In the genomic region with DNA sequence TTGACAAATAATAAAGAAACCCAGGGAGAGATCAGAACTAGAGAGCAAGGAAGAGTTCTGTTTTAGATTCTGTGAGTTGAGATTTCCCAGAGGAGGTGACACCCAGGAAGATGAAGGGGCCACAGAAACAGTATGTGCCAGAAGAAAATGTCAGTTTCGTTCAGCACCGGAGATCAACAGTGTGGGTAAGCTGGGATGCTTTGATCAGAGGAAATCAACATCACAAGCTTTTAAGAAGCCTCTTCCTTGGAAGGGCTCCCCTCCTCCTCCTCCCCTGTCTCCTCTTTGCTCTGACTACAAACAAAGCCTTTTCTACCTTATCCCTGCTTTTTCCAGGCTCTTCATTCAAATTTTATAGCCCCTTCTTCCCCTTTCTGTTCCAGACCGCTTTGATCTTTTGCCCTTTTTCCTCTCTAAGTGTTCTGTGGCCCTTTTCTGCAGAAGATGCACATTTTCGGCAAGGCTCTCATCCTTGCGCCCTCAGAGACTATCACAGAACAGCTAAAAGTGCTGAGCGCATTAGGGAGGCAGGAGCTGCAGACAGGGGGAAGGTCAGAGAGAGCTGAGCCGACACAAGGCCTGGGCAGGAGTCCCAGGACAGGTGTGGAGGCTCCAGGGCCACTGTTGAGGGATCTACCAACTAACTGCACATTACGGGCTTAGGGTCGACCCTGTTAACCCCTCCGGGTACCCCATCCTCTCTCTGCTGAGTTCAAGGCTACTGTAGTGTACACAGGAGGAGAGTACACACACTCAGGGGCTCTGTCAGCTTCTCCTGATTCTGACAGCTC, we compare ENCODE assay signal across 21 mouse cellular contexts.
A peak's percentile ranks its signal among the peaks of the same experiment; 100 is the strongest.
DNase-seq lines count a peak whose midpoint lies in the region; ATAC-seq and TF ChIP-seq lines count a peak whose summit lies in the region.
"Had no signal": no experiment of that assay in that cellular context is flagged by ENCODE, and none has a peak within 500 bp of the region (broad histone marks: within the 10 kb centered on the region; RNA-seq: fewer than 3 reads in every experiment).

No protein-coding gene starts in this region.

- DNase-seq in lung, postnatal 25 days (ENCODE audit: low spot score): peak; percentile 29
- no peak for DNase-seq in lung, adult 2 months
- no peak for DNase-seq in embryonic facial prominence, embryonic 10.5 days (ENCODE audit: low spot score)
- DNase-seq in thymus, postnatal 10 days (ENCODE audit: low spot score in 2 of 2): peak; percentile 28 to 48
- no peak for DNase-seq in frontal cortex, postnatal 25 days (ENCODE audit: low spot score in 2 of 2)
- no peak for DNase-seq in layer of hippocampus, postnatal 25 days (ENCODE audit: extremely low spot score in 1 of 2, low spot score in 1 of 2)
- DNase-seq in testis, postnatal 14 days (ENCODE audit: low spot score): no peak
- DNase-seq: adrenal gland, adult 8-10 months; B cell, adult 2 months; cerebellum, adult 11 months; heart, postnatal 36 days; kidney, adult 2 months; kidney, postnatal 14 days; lung, postnatal 4 days; right cerebral cortex, postnatal 14 days had no signal

- WGBS in lung, adult 2 months: 57% methylated on average over 10 of the region's 10 CpGs
- 54% methylated on average over 10 of the region's 10 CpGs for WGBS in embryonic facial prominence, embryonic 10.5 days

- H3K9me3 ChIP-seq in embryonic facial prominence, embryonic 10.5 days: 0 out of 2 replicates have a peak, but pooled peaks cover 5% of the 10 kb centered on the region
- H3K9me3 ChIP-seq: embryonic facial prominence, embryonic 12.5 days; G1E; neural tube, embryonic 12.5 days had no signal

- H3K27me3 ChIP-seq in embryonic facial prominence, embryonic 10.5 days (replicated peaks; ENCODE audit: low read depth, poor library complexity, severe bottlenecking): no peaks in the 10 kb centered on the region
- H3K27me3 ChIP-seq: embryonic facial prominence, embryonic 12.5 days; neural tube, embryonic 12.5 days had no signal

- H3K4me1 ChIP-seq in lung, adult 2 months (ENCODE audit: control insufficient read depth, insufficient read depth, low read length): no peaks in the 10 kb centered on the region
- H3K4me1 ChIP-seq in embryonic facial prominence, embryonic 10.5 days: peaks cover 30% of the 10 kb centered on the region
- H3K4me1 ChIP-seq: neural tube, embryonic 12.5 days had no signal

- H3K4me3 ChIP-seq in lung, adult 2 months (replicated peaks; ENCODE audit: extremely low read depth, low read depth, low read length): no peak overlapping the region
- no peak overlapping the region for H3K4me3 ChIP-seq in embryonic facial prominence, embryonic 10.5 days
- H3K4me3 ChIP-seq: embryonic facial prominence, embryonic 12.5 days; neural tube, embryonic 12.5 days had no signal

- peak overlapping the region; percentile 19; the same call in 1 of the 2 replicates for H3K27ac ChIP-seq in embryonic facial prominence, embryonic 10.5 days (replicated peaks)
- H3K27ac ChIP-seq: embryonic facial prominence, embryonic 12.5 days; neural tube, embryonic 12.5 days; stomach, postnatal 0 days had no signal

- no peaks in the 10 kb centered on the region for H3K36me3 ChIP-seq in embryonic facial prominence, embryonic 10.5 days (replicated peaks)
- H3K36me3 ChIP-seq: embryonic facial prominence, embryonic 12.5 days; G1E; neural tube, embryonic 12.5 days had no signal

- peak; percentile 61 for ATAC-seq in CD4-positive, CD25-positive, alpha-beta regulatory T cell, adult 4 months
- ATAC-seq: hindbrain, embryonic 16.5 days had no signal

- TF ChIP-seq CTCF in lung, adult 2 months (IDR thresholded peaks at IDR 0.05; ENCODE audit: insufficient read depth, low read length): no peak

- no peak for TF ChIP-seq POLR2A in lung, adult 2 months (IDR thresholded peaks at IDR 0.05; ENCODE audit: borderline replicate concordance, extremely low read depth, low read depth, low read length)

Comparison
In these comparisons a context has a peak if more than half of its experiments do, and no peak if none do; other contexts are left out.
1. DNase-seq: peak in lung, postnatal 25 days (single experiment) and thymus, postnatal 10 days (2 of 2); none in lung, adult 2 months (single experiment), embryonic facial prominence, embryonic 10.5 days (single experiment), frontal cortex, postnatal 25 days (0 of 2), layer of hippocampus, postnatal 25 days (0 of 2) and testis, postnatal 14 days (single experiment).